Mouse (Mus musculus) T-helper 17 cell (primary cell): Measurements from ENCODE around the gene Vipr2.

Experiments used
- in situ Hi-C, 2 experiments: fragments of 300-600 bp; cut with MboI, MseI; formaldehyde crosslinking; loops; 1 replicate in 1 of 2; 2 replicates in 1 of 2; pipeline ENCODE4 v1.15.1; 2025; ENCODE audit warnings: high pct_unique_total_duplicates in 2 of 2

Gene Vipr2

GRCm38 (mm10) chr12:116077074-116077854 lies at the start of gene Vipr2:
TSS of gene Vipr2 (plus strand) at chr12:116077726.
- in situ Hi-C loops: no loop called here

- in situ Hi-C loops: loop anchor here in 1 of 2 experiments (10.0 kb wide), 1 partner anchor 1467 kb away; no protein-coding TSS in a partner anchor
Observed at GRCm38 (mm10) chr12:116028095-116028494, 49.4 kb upstream of the Vipr2 start.

GRCm38 (mm10) chr12:116035346-116035745 lies 42.2 kb upstream of the Vipr2 start:
- in situ Hi-C loops: no loop called here

GRCm38 (mm10) chr12:116044785-116045184 lies 32.7 kb upstream of the Vipr2 start:
- in situ Hi-C loops: loop anchor here in 1 of 2 experiments (10.0 kb wide), 1 partner anchor 360 kb away; the partner anchor contains the start of gene Ncapg2

GRCm38 (mm10) chr12:116047440-116048377 lies 29.8 kb upstream of the Vipr2 start, which contains the start of gene Zfp386:
TSS of gene Zfp386 (plus strand) at chr12:116047724.
- in situ Hi-C loops: loop anchor here in 1 of 2 experiments (10.0 kb wide), 1 partner anchor 357 kb away; the partner anchor contains the start of gene Ncapg2

GRCm38 (mm10) chr12:116048766-116049165 lies 28.8 kb upstream of the Vipr2 start:
- in situ Hi-C loops: loop anchor here in 1 of 2 experiments (10.0 kb wide), 1 partner anchor 356 kb away; the partner anchor contains the start of gene Ncapg2

GRCm38 (mm10) chr12:116049236-116049635 lies 28.3 kb upstream of the Vipr2 start:
- in situ Hi-C loops: loop anchor here in 1 of 2 experiments (10.0 kb wide), 1 partner anchor 356 kb away; the partner anchor contains the start of gene Ncapg2

- in situ Hi-C loops: loop anchor here in 1 of 2 experiments (5.0 to 10.0 kb wide), 3 partner anchors 158 to 1625 kb away; partner anchors contain the start of gene Ncapg2
Observed at GRCm38 (mm10) chr12:116049701-116050100, 27.8 kb upstream of the Vipr2 start.

GRCm38 (mm10) chr12:116054342-116054741 lies 23.2 kb upstream of the Vipr2 start:
- in situ Hi-C loops: loop anchor here in 1 of 2 experiments (5.0 to 10.0 kb wide), 2 partner anchors 153 to 1620 kb away; no protein-coding TSS in a partner anchor

GRCm38 (mm10) chr12:116056112-116056511 lies 21.4 kb upstream of the Vipr2 start:
- in situ Hi-C loops: loop anchor here in 1 of 2 experiments (10.0 kb wide), 1 partner anchor 1619 kb away; no protein-coding TSS in a partner anchor

GRCm38 (mm10) chr12:116061561-116062193 lies 15.8 kb upstream of the Vipr2 start:
- in situ Hi-C loops: no loop called here

- in situ Hi-C loops: no loop called here
Observed at GRCm38 (mm10) chr12:116062194-116062583, 15.3 kb upstream of the Vipr2 start.

GRCm38 (mm10) chr12:116063020-116063419 lies 14.5 kb upstream of the Vipr2 start:
- in situ Hi-C loops: no loop called here

- in situ Hi-C loops: no loop called here
Observed at GRCm38 (mm10) chr12:116071023-116071422, 6.5 kb upstream of the Vipr2 start.

- in situ Hi-C loops: no loop called here
Observed at GRCm38 (mm10) chr12:116077855-116078366, 385 bp downstream of the Vipr2 start.

GRCm38 (mm10) chr12:116083125-116083524 lies 5.6 kb downstream of the Vipr2 start:
- in situ Hi-C loops: no loop called here

GRCm38 (mm10) chr12:116084294-116084693 lies 6.8 kb downstream of the Vipr2 start:
- in situ Hi-C loops: no loop called here

- in situ Hi-C loops: no loop called here
Observed at GRCm38 (mm10) chr12:116086951-116087600, 9.6 kb downstream of the Vipr2 start.

GRCm38 (mm10) chr12:116089836-116090235 lies 12.3 kb downstream of the Vipr2 start:
- in situ Hi-C loops: no loop called here
